Mouse (Mus musculus): ENCODE measurements at regions not wholly inside any gene's neighbourhood (a gene's known extent, or its start where the extent isn't known, plus 50 kb on each side); places are given as distances from the start of the nearest gene placed in this dataset.

DNA sequence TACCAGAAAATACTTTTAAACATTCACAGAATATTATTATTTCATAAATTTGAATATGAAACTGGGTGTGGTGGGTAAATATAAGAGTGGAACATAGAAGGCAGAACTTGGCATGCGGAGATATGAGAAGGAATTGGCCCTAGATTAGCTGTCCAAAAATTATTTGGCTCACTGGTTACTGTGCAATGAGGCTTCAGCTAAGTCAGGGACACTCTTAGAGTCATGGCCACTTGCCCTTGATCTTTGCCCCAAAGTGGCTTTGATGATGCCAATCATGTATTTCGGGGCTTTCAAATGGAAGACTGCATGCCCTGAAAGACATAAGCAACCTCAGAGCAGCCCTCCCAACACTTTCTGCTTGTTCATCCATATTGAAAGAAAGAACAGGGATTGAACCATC, 76.9 kb downstream of the Pxdc1 start:
- DNase-seq, result no peak

GRCm38 (mm10) chr13:34575997-34576314, 77.3 kb downstream of the Pxdc1 start:
- DNase-seq, result no peak

DNA sequence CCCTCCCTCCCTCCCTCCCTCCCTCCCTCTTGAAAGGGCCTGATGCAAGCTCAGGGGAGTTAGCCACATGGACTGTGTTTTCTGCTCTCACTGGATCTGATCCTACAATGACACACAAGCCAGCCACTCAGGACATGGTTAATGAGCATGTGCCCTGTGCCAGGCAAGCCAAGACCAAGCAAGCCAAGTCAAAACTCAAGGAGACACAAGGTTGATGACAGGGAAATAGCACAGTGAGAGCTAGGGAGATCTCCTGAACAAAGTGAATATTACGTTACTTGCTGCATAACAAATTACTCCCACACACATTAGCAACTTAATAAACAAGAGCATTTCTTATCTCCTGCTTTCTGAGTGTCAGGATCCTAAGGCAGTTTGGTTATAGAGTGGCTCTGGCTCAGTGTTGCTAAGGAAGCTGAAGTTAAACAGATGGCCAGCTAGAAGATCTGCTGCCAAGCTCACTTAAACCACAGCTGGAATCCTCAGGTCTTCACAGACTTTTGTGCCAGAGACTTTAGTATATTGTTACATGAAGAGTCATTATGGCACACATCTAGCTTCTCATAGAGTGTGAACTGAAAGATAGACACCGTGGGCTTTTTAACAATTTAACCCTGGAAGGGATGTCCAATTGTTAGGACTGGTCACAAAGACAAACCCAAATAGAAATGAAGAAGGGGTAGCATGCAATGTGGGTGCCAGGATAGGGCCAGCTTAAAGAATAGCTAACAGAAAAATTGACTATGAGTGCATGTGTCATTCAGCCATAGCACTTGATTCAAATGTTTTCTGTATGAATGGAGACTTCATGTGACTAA, 77.9 kb downstream of the Pxdc1 start:
- peak; percentile 32 for DNase-seq

- no peak for DNase-seq
These were observed 84.0 kb downstream of the Pxdc1 start for GRCm38 (mm10) chr13:34569312-34569711.

- DNase-seq, result no peak
These were observed 86.6 kb downstream of the Pxdc1 start for GRCm38 (mm10) chr13:34566687-34567086.

DNA sequence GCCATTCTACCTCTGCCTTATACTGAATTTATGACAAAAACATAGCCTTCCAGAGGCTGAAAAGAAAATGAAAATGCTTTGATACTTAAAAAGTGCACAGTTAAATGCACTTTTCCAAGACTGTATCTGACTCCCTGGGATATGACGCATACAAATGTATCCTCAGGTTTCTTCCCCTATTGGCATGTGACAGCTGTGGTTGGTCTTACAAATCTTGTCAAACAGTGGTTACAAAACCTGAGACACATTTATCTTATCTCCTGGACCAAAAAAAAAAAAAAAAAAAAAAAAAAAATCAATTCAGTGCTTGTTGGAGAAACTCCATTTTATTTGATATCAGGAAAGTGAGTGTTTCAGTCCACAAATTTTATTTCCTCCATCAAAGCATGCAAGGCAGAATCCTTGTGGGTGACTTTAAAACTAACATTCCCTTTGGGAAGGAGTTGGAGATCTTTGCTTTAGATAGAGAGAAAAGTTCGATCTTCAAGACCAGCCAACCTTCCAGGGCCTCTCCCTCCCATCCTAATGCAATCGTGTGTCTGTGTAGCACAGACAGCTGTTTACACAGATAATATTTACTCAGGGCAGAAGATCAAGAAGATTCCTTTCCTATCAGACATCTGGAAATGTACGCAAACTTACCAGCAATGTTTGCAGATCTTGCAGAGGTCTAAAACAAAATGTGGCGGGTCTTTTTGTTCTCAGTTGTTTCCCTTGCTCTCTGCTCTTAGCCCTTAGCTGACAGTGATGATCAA, 103.0 kb downstream of the Pxdc1 start:
- no peak for DNase-seq

DNA sequence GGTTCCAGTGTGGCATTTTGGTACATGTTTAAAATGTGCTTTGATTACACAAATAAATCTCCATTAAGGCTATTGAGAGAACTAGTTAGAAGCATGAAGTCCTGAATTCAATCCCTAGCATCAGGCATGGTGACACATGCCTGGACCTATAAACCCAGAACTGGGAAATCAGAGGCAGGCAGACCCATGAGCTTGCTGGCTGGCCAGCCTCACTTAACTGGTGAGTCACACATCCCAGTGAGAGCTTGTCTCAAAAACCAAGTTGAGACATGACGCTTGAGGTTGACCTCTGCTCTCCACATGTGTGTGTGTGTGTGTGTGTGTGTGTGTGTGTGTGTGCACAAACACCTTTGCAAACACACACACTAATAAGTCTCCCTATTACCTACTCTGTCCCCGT, 112.6 kb downstream of the Pxdc1 start:
- no peak for DNase-seq

DNA sequence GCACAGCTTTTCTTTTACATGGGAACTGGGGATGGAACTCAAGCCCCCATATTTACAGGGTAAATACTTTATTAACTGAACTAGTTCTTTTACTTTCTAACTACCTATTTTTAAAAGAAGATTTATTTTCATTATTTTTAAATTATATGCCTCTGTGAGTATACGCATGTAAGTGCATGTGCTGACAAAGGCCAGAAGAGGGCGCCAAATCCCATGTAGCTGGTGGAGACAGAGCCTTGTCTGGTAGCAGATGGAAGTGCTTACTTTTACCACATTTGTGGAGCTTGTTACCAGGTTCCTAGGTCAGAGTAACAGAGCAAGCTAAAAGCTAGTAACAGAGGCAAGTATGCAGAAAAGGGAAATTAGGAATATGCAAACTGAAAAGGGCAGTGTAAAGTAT, 119.4 kb downstream of the Pxdc1 start:
- DNase-seq, result no peak

DNA sequence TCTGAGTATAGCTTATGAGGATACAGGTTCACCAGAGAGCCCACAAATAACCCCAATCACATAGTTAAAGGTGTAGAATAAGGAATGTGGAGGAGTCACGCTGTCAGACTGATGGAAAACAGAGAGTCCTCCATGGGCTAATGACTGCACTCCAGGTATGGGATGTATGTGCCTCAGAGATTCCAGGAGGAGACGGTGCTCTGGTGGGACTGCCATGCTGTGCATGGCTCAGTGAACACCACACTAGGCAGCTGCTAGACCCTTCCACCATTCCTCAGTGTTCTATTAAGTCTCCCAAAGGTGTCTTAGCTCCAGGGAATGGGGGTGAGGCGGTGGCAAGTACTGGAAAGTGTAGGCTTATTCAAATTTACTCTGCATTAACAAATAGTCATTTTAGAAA, 142.0 kb downstream of the Pxdc1 start:
- no peak for DNase-seq

- DNase-seq, result no peak
These were observed 146.1 kb downstream of the Pxdc1 start for GRCm38 (mm10) chr13:34507224-34507623.

GRCm38 (mm10) chr13:34505861-34506260, 147.4 kb downstream of the Pxdc1 start:
- no peak for DNase-seq

GRCm38 (mm10) chr13:34504879-34505278, 148.4 kb downstream of the Pxdc1 start:
- no peak for DNase-seq

DNA sequence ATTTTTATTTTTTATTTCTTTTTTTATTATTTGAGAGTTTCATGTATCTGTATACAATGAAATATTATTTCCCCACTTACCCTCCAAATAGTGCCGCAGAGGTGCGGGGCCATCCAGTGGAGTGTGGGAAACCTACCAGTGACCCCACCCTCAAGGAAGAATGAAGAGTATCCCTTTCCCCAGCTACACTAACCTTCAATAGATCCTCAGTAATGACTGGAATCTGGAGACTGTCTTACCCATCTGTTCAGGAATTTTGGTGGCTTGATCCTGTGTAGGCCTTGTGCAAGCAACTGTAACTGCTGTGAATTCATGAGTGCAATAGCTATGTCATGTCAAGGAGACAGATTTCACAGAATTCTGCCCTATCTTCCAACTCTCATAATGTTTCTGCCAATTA, 153.9 kb upstream of the Slc22a23 start:
- DNase-seq, result no peak

GRCm38 (mm10) chr13:34497667-34498066, 152.7 kb upstream of the Slc22a23 start:
- DNase-seq, result no peak

GRCm38 (mm10) chr13:34484831-34485230, 139.8 kb upstream of the Slc22a23 start:
- no peak for DNase-seq

DNA sequence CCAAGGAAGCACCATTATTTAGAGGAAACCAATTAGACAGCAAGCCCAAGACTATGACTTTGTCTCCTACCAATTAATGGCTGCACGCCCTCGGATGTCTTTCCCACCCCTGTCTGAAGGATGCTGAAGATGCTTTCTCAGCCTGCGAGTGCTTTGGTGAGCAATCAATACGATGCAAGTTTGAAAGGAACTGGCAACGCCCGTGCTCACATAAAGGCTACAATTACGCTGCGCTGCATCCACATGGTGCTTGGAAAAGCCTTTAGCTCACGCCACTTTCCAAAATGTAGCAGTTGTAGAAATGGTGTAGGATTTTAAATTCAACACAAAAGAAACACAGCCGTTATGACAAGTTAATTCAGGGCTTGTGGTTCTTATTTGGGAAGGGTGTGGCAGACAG, 136.5 kb upstream of the Slc22a23 start:
- no peak for DNase-seq

GRCm38 (mm10) chr13:34470410-34470809, 125.4 kb upstream of the Slc22a23 start:
- DNase-seq, result no peak

GRCm38 (mm10) chr13:34469568-34469967, 124.6 kb upstream of the Slc22a23 start:
- no peak for DNase-seq

- DNase-seq, result no peak
These were observed 123.3 kb upstream of the Slc22a23 start for GRCm38 (mm10) chr13:34468132-34468748.

DNA sequence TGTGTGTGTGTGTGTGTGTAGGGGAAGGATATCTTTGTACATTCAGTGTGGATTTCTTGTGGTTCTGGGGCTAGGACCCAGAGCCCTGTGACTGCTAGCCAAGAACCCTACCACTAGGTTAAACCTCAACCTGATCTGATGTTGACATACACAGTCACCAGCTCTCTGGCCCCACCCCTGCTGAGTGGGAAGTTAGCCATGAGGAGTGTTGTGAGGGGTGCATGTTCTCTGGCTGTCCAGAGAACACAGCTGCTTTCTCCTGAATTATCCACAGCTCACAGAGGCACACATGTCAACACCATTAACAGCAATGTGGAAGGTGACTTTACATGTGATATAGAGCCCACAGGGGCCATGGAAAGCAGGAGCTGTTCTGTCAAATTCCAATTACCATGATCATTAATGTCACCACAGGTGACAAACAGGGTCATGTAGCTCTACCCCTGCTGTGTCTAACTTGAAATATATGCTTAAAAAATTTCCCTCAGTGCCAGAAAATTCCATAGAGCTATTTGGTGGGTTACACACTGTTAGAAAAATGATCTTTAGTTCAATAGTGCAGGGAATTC, 121.0 kb upstream of the Slc22a23 start:
- no peak for DNase-seq

DNA sequence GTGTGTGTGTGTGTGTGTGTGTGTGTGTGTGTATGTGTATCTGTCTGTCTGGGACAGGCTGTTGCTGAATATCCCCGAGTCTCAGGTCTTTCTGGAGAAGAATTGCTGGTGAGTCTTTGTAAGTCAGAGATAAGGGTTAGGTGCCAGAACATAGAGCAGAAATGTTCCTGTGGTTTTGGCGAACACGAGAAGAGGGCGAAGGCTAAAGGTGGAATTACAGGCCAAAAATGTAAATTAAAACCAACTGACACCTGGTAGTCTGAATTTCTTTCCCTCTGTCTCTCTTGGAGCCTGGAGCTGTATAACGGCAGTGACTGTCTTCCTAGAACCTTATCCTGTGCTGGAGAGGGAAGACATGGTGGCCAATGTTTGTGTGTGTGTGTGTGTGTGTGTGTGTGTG, 120.5 kb upstream of the Slc22a23 start:
- no peak for DNase-seq

- DNase-seq, result no peak
These were observed 119.2 kb upstream of the Slc22a23 start for GRCm38 (mm10) chr13:34464221-34464620.

Measured in adrenal gland, postnatal 14 days (tissue).